Mouse (Mus musculus) thymus, postnatal 36 days (tissue): ENCODE measurements around the gene Gm340.

Source experiments
- DNase-seq, 2 experiments: peaks; one replicate each; pipeline ENCODE4 v3.0.0; 2022; ENCODE audit warnings: mixed read lengths in 2 of 2

Gene Gm340

DNA sequence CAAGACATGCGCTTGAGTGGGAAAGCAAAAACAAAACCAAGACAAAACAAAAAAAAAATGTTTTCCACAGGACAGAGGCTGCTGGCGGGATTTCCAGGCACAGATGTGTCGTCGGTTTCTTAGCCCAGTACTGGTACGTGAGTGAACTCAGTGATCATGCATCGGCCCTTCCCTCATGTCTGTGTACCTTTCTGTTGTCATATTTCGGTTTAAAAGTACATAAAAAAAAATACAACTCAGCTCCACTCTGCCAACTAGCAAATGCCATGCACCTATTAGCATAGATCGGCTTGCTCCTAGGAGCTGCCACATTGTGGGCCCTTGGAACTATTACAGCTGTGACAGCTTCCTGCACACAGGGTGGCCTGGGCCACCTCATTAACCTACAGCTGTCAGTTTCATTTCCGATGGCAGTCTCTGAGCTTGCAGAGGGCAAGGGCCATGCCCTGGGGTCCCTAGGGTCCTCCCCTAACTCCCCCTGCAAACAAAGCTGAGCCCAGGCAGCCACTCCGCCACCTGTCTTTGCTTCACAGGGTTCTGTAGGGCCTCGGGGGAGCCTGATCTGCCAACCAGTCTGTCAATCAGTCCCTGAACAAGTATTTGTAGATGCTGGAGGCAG is 33.5 kb downstream of the Gm340 start:
- no peak for DNase-seq

DNA sequence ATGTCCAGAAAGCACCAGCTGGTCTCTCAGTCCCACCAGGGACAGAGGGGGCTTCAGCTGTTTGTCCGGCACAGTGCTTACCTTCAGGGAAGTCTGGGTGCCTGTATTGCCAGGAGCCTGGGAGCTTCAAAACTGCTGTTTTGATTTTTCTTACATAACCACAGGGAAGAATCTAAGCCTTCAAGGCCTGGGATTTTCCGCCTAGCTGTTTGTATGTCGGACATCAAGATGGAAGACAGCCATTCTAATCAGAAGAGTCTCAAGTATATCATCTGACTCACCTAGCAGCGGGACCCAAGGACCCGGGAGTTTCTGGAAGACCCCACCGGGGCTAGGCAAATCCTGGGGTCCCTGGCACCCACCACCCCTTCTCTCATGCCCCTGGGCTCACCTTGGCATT is 34.1 kb downstream of the Gm340 start:
- no peak for DNase-seq

DNA sequence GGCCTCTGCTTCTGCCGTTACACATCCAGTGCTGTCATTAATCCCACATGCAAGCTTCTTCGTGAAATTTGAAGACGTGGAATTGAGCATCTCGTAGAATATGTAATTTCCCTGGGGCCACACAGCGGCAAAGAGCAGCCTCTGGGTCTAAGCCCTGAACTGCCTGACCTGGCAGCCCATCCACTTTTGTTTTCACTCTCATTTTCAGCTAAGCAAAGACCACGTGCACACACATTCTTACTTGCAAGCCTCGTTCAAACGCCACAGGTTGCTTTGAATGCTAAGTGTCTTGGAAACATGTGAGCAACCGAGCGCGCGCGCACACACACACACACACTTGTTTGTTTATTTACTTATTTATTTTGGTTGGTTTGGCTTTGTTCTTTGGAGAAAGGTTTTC is 34.9 kb downstream of the Gm340 start:
- DNase-seq = no peak

DNA sequence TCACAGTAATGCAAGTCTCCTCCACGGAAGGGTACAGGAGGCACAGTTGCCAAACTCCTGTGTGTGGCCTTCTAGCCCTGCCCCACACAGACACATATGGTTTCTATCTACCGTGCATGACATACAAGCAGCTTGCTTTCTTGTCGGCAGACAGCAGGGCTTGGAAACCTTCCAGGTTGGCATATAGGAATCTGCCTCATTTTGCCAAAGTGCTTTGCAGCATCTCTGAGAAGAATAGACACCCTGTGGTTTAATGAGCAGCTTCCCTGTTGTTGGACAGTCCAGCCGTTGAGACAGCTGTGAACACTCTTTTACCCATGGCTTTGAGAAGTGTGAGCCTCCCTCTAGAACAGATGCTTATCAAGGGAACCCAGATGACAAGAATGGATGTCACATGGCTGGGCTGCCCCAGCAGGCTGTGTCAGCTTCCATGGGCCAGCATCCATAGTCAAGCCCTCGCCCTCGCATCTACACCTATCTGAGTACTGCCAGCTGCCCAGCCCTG is 36.0 kb downstream of the Gm340 start:
- DNase-seq = no peak

DNA sequence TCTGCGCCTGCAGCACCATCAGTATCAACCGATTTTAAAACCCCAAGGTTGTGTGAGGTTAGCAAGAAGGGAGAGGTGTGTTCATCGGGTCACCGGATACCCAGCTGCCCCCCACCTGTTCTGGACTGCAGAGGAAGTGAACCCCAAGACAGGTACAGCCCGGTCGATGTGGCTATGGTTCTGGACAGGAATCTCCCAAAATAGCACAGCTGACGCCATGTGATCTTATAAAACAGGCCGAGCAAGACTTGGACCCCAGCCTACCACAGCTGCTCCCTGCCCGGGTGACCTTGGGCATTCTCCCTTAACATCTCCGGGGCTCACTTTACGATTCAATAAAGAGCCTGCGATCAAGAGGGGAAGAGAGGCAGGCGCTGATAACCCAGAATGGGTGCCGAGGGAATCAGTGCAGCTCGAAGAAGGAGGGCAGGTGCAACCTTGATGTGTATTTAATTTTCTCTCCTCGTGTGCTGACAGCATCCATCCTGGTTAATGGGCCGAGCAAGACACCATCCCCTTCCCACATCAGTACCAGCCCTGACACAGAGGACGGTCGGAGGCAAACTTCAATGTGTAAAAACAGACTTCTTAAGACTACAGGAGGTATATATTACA is 36.7 kb downstream of the Gm340 start:
- DNase-seq = no peak

DNA sequence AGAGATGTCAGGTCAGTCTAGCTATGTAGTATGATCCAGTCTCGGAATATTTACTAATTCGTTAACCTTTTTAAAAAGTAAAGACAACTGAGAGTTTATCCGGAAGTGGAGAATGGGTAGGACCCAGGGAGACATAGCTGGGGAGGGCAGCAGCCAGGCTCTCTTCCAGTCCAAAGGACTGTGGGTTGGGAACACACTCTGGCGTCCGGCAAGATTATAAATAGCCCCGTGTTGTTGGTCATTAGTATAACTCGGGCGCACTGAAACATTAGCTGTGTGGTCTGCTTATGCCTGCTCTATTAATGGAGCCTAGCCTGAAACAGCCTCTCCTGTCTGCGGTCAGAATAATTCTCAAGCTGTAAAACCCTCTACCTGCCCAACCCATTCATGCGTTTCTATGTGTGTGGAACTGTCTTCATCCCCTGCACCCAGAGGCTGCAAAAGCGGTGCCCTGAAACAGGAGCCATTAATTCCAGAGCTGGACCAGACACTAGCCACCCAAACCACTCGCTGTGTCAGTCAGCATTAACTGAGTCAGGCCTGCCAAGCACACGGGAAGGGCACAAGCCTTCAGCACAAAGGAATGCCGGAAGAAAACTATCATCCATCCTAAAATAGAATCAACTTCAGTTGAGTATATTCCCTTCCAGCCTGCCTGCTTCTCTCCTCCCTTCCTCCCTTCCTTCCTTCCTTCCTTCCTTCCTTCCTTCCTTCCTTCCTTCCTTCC is 38.4 kb downstream of the Gm340 start:
- DNase-seq = no peak

DNA sequence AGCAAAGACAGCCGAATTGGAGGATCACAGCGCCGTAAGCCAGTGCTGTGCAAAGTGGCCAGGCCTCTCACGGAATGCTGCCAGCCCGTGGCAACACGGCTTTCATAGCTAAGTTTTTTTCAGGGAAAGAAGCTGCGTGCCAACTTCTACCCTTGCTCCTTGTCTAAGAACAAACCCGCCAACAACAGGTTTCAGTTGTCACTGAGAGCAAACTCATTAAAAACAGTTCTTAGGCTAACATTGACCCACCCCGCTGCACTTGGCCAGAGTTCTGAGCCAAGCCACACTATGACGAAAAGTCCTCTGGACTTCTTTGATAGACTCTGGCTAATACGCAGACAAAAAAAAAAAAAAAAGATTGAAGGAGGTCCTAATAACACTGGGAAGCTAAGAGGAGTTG is 46.8 kb downstream of the Gm340 start:
- no peak for DNase-seq

DNA sequence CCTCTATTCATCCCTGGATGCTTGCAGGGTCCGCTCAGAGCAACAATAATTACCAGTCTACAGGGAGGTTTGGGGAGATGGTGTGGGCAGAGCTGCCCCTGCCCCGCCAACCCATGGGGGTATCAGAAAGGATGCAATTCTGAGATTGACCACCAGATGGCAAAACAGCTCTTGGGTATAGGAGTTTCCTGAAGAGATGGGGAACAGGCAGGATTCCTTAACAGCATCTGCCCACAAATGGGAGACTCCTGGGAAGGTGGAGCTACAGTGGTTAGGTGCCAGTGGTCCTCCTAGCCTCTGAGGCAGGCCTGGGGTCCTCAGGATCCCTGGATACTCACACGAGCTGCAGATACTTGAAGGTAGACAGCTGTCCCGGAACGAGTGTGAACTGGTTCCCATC is 47.4 kb downstream of the Gm340 start:
- peak; percentile 31 for DNase-seq

DNA sequence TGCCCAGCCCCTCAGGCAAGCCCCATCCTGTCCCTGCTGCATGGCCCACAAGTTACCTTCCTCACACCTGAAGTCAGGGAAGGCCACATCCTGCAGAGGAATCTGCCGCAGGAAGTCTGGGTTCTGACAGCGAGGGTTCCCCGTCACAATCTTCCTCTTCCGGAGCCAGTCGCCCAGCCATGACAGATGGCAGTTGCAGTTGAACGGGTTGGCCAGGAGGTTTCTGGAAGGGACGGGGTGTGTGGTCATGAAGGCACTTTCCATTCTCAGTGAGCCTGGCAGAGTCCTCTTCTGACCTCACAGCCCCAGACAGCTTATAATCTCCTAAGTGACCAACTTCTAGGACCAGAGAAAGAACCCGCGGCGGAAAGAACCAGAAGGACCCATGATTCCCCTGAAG is 51.9 kb downstream of the Gm340 start:
- peak; percentile 16 to 35 for DNase-seq

DNA sequence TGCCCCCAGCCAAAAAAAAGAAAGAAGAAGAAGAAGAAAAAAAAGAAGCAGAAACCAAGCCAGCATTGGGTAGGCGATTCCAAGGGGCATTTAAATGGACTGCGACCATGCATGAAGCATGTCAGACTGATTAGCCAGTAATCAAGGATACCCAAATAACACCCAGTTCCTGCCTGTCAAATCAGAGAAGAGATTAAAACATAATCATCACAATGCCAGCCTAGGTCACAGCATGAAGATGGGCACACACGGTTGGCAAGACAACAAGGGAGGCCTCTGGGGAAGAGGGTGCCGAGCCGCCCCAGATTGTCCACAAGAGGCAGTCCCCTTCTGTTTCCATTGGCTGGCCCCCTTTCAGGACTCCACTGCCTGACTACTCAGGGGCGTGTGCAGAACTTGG is 52.8 kb downstream of the Gm340 start:
- no peak for DNase-seq
